In the genomic region with DNA sequence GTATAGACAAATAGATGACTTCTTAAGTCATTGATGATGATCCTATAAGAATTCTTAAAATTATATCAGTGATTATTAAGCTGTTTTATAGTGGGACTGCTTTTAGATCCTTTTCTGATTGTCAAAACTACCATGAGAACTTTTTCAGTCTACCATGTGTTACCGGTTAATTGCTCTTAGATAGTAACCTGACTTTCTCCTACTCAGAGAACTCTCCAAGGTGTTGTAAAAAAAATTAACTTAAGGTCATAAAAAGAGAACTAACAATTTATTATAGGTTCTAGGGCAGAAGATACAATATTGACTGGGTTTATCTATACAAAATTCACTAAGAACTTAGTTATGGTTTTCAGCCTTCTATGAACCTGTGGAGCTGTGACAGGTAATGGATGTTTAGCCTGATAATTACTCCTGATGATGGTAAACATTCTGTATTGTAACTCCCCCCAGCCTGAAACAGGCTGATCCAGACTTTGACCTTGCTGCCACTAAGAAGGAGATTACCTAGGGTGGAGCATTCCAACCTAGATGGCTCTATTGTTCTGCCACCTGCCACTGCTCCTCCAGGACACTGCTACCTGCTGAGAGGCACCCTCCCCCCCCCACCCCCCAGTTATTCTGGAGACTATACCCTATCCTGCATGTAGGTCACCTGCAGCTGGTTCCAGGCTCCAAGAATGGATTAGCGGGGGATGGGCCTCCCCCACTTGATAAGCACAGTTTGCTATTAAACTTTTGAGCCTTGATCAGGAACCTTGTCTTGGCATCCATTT, we compare ENCODE assay signal across 11 mouse cellular contexts.
"Had no signal": no experiment of that assay in that cellular context is flagged by ENCODE, and none has a peak within 500 bp of the region (broad histone marks: within the 10 kb centered on the region; RNA-seq: fewer than 3 reads in every experiment).

No protein-coding gene starts in this region.

- DNase-seq: kidney, postnatal 36 days; layer of hippocampus, postnatal 36 days; liver, embryonic 13.5 days; lung, adult 2 months; lung, postnatal 14 days; lung, postnatal 4 days; midbrain, embryonic 14.5 days; thymus, adult 18-20 months had no signal

- H3K4me3 ChIP-seq: left cerebral cortex, adult 2 months; liver, embryonic 13.5 days had no signal

- H3K27me3 ChIP-seq: liver, embryonic 13.5 days had no signal

- H3K9ac ChIP-seq: liver, embryonic 13.5 days had no signal

- H3K27ac ChIP-seq: kidney, postnatal 0 days; left cerebral cortex, adult 2 months; liver, embryonic 13.5 days had no signal

- H3K4me1 ChIP-seq: liver, embryonic 13.5 days had no signal

- H3K4me2 ChIP-seq: liver, embryonic 13.5 days; midbrain, embryonic 11.5 days had no signal

- H3K9me3 ChIP-seq: liver, embryonic 13.5 days had no signal

- H3K36me3 ChIP-seq: liver, embryonic 13.5 days had no signal
